Mouse (Mus musculus) liver, embryonic 14.5 days (tissue): ENCODE data around the gene Cacnb4. TPM values are rescaled to one million over a fixed set of nuclear protein-coding genes. Genes with fewer than 3 reads are reported as not detected.

Experiments used
- ATAC-seq: fragments of 200-750 bp; cut with Nextera tagmentation; 2 replicates; pipeline ENCODE4 v1.8.0; 2017; ENCODE audit warnings: moderate number of reproducible peaks, mild to moderate bottlenecking, moderate library complexity; ENCODE audit not compliant: insufficient read depth
- DNase-seq, 3 experiments: peaks; one replicate each; pipeline ENCODE4 v3.0.0-alpha.2; 2012 to 2013; ENCODE audit warnings: low read depth in 3 of 3, low spot score in 3 of 3
- H3K27ac ChIP-seq: fragments of 300-500 bp; sonication (generic); 2 replicates; pipeline ENCODE4 v1.5.1; 2014; ENCODE audit warnings: moderate library complexity, mild to moderate bottlenecking, control low read depth, inconsistent platforms
- H3K27me3 ChIP-seq: fragments of 300-500 bp; sonication (generic); 2 replicates; pipeline ENCODE4 v1.6.1; 2014; ENCODE audit warnings: mild to moderate bottlenecking, low read length, moderate library complexity; ENCODE audit not compliant: control insufficient read depth, insufficient read depth
- H3K36me3 ChIP-seq: fragments of 300-500 bp; sonication (generic); replicated peaks from 2 replicates; pipeline ENCODE4 v1.6.1; 2014; ENCODE audit warnings: low read depth; ENCODE audit not compliant: control insufficient read depth, insufficient read depth
- H3K4me1 ChIP-seq, 2 experiments: fragments of 200-500 bp in 1 of 2; fragments of 300-500 bp in 1 of 2; sonication (generic) in 1 of 2; replicated peaks; 2 replicates each; pipeline ENCODE4 v1.6.1; 2012 to 2014; ENCODE audit warnings: antibody characterized with exemption in 1 of 2, inconsistent platforms in 1 of 2, low read length in 1 of 2; ENCODE audit not compliant: control insufficient read depth in 2 of 2, insufficient read depth in 2 of 2
- H3K4me2 ChIP-seq: fragments of 300-500 bp; sonication (generic); 2 replicates; pipeline ENCODE4 v1.6.1; 2014; ENCODE audit warnings: low read depth, mild to moderate bottlenecking, control low read depth, moderate library complexity
- H3K4me3 ChIP-seq, 2 experiments: fragments of 200-500 bp in 1 of 2; fragments of 300-500 bp in 1 of 2; sonication (generic) in 1 of 2; 2 replicates each; pipeline ENCODE4 v1.5.1; 2012 to 2014; ENCODE audit warnings: low read depth in 2 of 2, low read length in 2 of 2, mild to moderate bottlenecking in 2 of 2, control low read depth in 1 of 2, inconsistent platforms in 1 of 2, moderate library complexity in 1 of 2; ENCODE audit not compliant: insufficient read depth in 1 of 2
- H3K9ac ChIP-seq: fragments of 300-500 bp; sonication (generic); replicated peaks from 2 replicates; pipeline ENCODE4 v1.6.1; 2014; ENCODE audit warnings: mild to moderate bottlenecking, control low read depth, moderate library complexity
- H3K9me3 ChIP-seq: fragments of 300-500 bp; sonication (generic); 2 replicates; pipeline ENCODE4 v1.6.1; 2016; ENCODE audit warnings: low read length, mixed read lengths; ENCODE audit not compliant: control insufficient read depth
- CTCF ChIP-seq: IDR thresholded peaks from 2 replicates; pipeline ENCODE4 v1.5.1; 2016; ENCODE audit warnings: antibody characterized with exemption, low read depth, control low read depth
- EP300 ChIP-seq: IDR thresholded peaks from 2 replicates; pipeline ENCODE4 v1.6.1; 2016; ENCODE audit warnings: antibody characterized with exemption, low read depth
- WGBS: fragments of 180-500 bp; shearing (Covaris S2); extraction: QIAGEN DNeasy Blood & Tissue Kit; methylation state at CpG from one replicate; pipeline ENCODE4 v1.1.7; 2014; ENCODE audit not compliant: insufficient replicate concordance; 5-methylcytosine and 5-hydroxymethylcytosine counted together
- polyA plus RNA-seq, 2 experiments: library from polyadenylated mRNA; depleted of rRNA in 1 of 2; stranded (reverse) in 1 of 2; unstranded in 1 of 2; fragments of >200 nt; fragmentation: Nextera tagmentation in 1 of 2; extraction: Ambion mirVana in 1 of 2; gene quantifications; 2 replicates each; pipeline versions ENCODE4 v1.2.1 to v1.2.3; 2012 to 2014

Gene Cacnb4
- polyA plus RNA-seq, 2 experiments = 0.06 to 0.19 TPM

GRCm38 (mm10) chr2:52461206-52461967 lies 215.2 kb downstream of the Cacnb4 start:
- ATAC-seq = no peak
- no peak for DNase-seq
- TF ChIP-seq CTCF = no peak
- TF ChIP-seq EP300 = no peak

GRCm38 (mm10) chr2:52455606-52456479 lies 220.8 kb downstream of the Cacnb4 start:
- no peak overlapping the region for H3K27ac ChIP-seq
- ATAC-seq = no peak

More at GRCm38 (mm10) chr2:52461206-52461967, 215.2 kb downstream of the Cacnb4 start:
- Histone ChIP-seq H3K36me3 (no peaks in the 10 kb centered on the region), H3K27me3 (no peaks in the 10 kb centered on the region), H3K9me3 (no peaks in the 10 kb centered on the region), H3K4me3 (no peak overlapping the region), H3K9ac (no peak overlapping the region), H3K4me1 (peaks cover 0 to 6% of the 10 kb centered on the region in 2 experiments; a peak in 3 of 4 replicates), H3K27ac (no peak overlapping the region), H3K4me2 (no peak overlapping the region)
- 70% methylated on average over 12 of the region's 12 CpGs for WGBS

GRCm38 (mm10) chr2:52449818-52450217 lies 226.8 kb downstream of the Cacnb4 start:
- TF ChIP-seq CTCF = no peak
- no peak for TF ChIP-seq EP300
- ATAC-seq = no peak
- 44% methylated on average over 8 of the region's 8 CpGs for WGBS

More at GRCm38 (mm10) chr2:52455606-52456479, 220.8 kb downstream of the Cacnb4 start:
- Histone ChIP-seq H3K4me3 (no peak overlapping the region), H3K4me2 (no peak overlapping the region), H3K9ac (no peak overlapping the region), H3K4me1 (no peaks in the 10 kb centered on the region), H3K9me3 (no peaks in the 10 kb centered on the region), H3K36me3 (no peaks in the 10 kb centered on the region), H3K27me3 (no peaks in the 10 kb centered on the region)
- no peak for DNase-seq
- WGBS = 55% methylated on average over 7 of the region's 7 CpGs
- TF ChIP-seq EP300 = no peak
- no peak for TF ChIP-seq CTCF

GRCm38 (mm10) chr2:52448916-52449315 lies 227.7 kb downstream of the Cacnb4 start:
- Histone ChIP-seq H3K9me3 (no peaks in the 10 kb centered on the region), H3K9ac (no peak overlapping the region; the same call in 1 of the 2 replicates), H3K36me3 (no peaks in the 10 kb centered on the region), H3K4me3 (no peak overlapping the region), H3K27me3 (no peaks in the 10 kb centered on the region), H3K4me1 (peaks cover 18 to 35% of the 10 kb centered on the region in 2 experiments), H3K27ac (peak overlapping the region; percentile 49; the same call in 1 of the 2 replicates), H3K4me2 (peak overlapping the region; percentile 40)
- WGBS = 14% methylated on average over 1 of the region's 1 CpGs
- TF ChIP-seq EP300 (peak; percentile 40), CTCF (no peak)
- DNase-seq = peak in 1 of 3 experiments; percentile 24
- ATAC-seq = peak; percentile 97

More at GRCm38 (mm10) chr2:52449818-52450217, 226.8 kb downstream of the Cacnb4 start:
- no peak overlapping the region for H3K4me2 ChIP-seq
- no peak overlapping the region for H3K27ac ChIP-seq
- no peaks in the 10 kb centered on the region for H3K9me3 ChIP-seq
- H3K4me1 ChIP-seq = peaks cover 18 to 33% of the 10 kb centered on the region in 2 experiments
- no peaks in the 10 kb centered on the region for H3K27me3 ChIP-seq
- H3K36me3 ChIP-seq = no peaks in the 10 kb centered on the region
- H3K4me3 ChIP-seq = no peak overlapping the region
- DNase-seq = no peak
- H3K9ac ChIP-seq = no peak overlapping the region
